Mouse (Mus musculus) cerebellum, adult 2 months (tissue): ENCODE results near the gene Sdc1. TPM values are rescaled to one million over a fixed set of nuclear protein-coding genes. Genes with fewer than 3 reads are reported as not detected.

Source experiments
- DNase-seq, 2 experiments: peaks; one replicate each; pipeline ENCODE4 v3.0.0; 2021
- H3K27ac ChIP-seq: fragments of 200-500 bp; 2 replicates; pipeline ENCODE4 v1.5.1; 2012; ENCODE audit warnings: low read length, control low read depth, inconsistent platforms; ENCODE audit not compliant: insufficient read depth
- H3K27me3 ChIP-seq: fragments of 200-500 bp; 2 replicates; pipeline ENCODE4 v1.6.1; 2012; ENCODE audit warnings: inconsistent platforms, mild to moderate bottlenecking, low read length, moderate library complexity; ENCODE audit not compliant: control insufficient read depth, insufficient read depth
- H3K4me1 ChIP-seq: fragments of 200-500 bp; 2 replicates; pipeline ENCODE4 v1.6.1; 2011; ENCODE audit warnings: low read length; ENCODE audit not compliant: control insufficient read depth, insufficient read depth
- H3K4me3 ChIP-seq: fragments of 200-500 bp; replicated peaks from 2 replicates; pipeline ENCODE3; 2011; ENCODE audit warnings: mild to moderate bottlenecking, low read depth, low read length, control low read depth; ENCODE audit not compliant: insufficient read depth
- CTCF ChIP-seq: fragments of 200-500 bp; IDR thresholded peaks from 2 replicates; pipeline ENCODE4 v1.5.1; 2011; ENCODE audit warnings: low read depth, mild to moderate bottlenecking, control low read depth, low read length, moderate library complexity, borderline replicate concordance; ENCODE audit not compliant: insufficient read depth
- POLR2A ChIP-seq: fragments of 200-500 bp; IDR thresholded peaks from 2 replicates; pipeline ENCODE4 v1.6.1; 2011; ENCODE audit warnings: low read length, control low read depth, borderline replicate concordance; ENCODE audit not compliant: insufficient read depth
- WGBS: fragments of 180-500 bp; shearing (Covaris S2); methylation state at CpG from one replicate; pipeline ENCODE4 v1.1.7; 2018; 5-methylcytosine and 5-hydroxymethylcytosine counted together
- polyA plus RNA-seq: library from polyadenylated mRNA; depleted of rRNA; stranded (reverse); fragments of >200 nt; gene quantifications from 2 replicates; pipeline ENCODE4 v1.2.3, GENCODE M21; 2012

The Sdc1 gene
- polyA plus RNA-seq, 1 experiment = 10.8 TPM

DNA sequence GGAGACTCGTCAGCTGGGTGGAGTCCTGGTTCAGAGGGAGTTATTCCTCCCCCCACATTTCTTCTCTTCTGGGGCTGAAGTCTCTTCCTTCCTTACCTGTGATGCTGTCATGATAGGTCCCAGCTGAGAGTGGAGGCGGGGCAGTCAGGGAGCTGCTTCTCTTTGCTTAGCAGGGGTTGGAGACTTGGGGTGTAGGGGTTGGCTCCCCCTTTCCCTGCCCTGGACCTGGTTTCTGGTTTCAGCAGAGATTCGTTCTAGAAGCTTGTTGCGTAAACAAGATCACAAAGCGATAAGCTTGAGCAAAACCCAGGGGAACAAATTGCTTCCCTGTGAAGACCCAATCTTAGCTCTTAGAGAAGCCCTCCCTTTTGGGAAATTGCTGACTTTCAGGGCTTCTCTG, 15.4 kb downstream of the Sdc1 start:
- TF ChIP-seq CTCF (no peak), POLR2A (no peak)
- peaks cover 30% of the 10 kb centered on the region for H3K4me1 ChIP-seq
- no peak for DNase-seq
- H3K4me3 ChIP-seq = no peak overlapping the region
- H3K27me3 ChIP-seq = no peaks in the 10 kb centered on the region
- WGBS = 95% methylated on average over 5 of the region's 5 CpGs
- H3K27ac ChIP-seq = no peak overlapping the region

DNA sequence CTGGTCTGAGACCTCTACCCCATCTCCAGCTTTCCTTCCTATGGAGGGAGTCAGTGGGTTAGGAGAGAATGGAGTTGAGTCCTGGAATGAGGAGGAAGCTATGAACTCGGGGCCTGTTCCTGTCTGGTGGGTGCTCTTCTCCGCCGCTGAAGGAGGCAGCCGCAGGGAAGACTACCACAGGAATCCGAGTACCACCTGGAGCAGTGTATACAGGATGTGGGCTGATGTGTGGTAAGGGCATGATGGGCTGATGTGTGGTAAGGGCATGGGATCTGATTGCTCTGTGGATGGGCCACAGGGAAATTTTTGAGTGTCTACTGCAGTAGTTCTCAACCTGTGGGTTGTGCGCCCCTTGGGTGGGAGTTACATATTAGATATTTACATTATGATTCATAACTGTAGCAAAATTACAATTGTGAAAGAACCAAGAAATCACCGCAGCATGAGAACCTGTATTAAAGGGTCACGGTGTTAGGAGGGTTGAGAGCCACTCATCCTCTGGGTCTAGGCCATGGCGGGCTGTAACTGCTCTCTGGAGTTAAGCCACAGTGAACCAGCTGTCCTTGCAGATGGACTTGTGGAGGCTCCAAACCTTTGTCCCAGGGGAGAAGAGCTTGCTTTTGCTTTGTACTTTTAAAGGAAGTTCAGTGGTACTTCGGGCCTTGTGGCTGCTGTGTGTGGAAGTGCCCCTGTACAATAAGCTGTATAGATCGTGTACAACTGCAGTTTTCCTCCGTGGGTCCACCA, 16.0 kb downstream of the Sdc1 start:
- peaks cover 23% of the 10 kb centered on the region for H3K4me1 ChIP-seq
- no peak overlapping the region for H3K4me3 ChIP-seq
- no peaks in the 10 kb centered on the region for H3K27me3 ChIP-seq
- 70% methylated on average over 12 of the region's 12 CpGs for WGBS
- no peak overlapping the region for H3K27ac ChIP-seq
- peak in 1 of 2 experiments; percentile 34 for DNase-seq
- no peak for TF ChIP-seq CTCF
- no peak for TF ChIP-seq POLR2A

DNA sequence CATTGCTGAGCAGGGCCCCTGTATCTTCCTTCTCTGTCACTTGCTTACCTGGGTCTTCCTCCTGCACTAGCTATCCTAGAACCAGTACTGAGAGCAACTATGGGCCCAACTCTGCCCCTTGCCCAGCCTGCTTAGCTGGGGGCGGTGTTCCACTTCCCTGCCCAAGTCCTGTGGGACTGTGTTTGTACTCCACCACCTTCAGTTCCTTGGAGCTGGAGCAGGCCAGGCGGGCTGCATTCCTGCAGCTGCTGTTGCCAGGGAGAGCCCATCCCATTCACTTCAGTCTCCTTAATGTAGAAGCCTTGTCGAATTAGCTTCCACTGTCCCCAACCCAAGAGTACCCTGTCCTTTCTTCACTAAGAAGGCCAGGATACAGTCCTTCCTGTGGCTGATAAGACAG, 17.3 kb downstream of the Sdc1 start:
- H3K27me3 ChIP-seq = no peaks in the 10 kb centered on the region

DNA sequence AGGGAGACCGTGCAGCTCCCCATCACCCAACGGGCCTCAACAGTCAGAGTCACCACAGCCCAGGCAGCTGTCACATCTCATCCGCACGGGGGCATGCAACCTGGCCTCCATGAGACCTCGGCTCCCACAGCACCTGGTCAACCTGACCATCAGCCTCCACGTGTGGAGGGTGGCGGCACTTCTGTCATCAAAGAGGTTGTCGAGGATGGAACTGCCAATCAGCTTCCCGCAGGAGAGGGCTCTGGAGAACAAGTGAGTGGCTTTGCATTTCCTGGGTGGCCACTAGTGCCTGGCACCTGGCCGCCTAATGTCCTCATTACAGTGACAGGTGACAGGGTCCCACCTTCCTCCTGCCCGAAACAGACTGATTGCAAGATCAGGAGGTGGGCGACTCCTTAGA, 19.5 kb downstream of the Sdc1 start:
- Histone ChIP-seq H3K27me3 (no peaks in the 10 kb centered on the region), H3K4me1 (peaks cover 29% of the 10 kb centered on the region), H3K4me3 (no peak overlapping the region), H3K27ac (no peak overlapping the region)
- no peak for DNase-seq
- WGBS = 96% methylated on average over 12 of the region's 12 CpGs
- TF ChIP-seq POLR2A (no peak), CTCF (no peak)

More for the DNA sequence above, 17.3 kb downstream of the Sdc1 start:
- 84% methylated on average over 3 of the region's 3 CpGs for WGBS
- DNase-seq = no peak
- Histone ChIP-seq H3K27ac (no peak overlapping the region), H3K4me3 (no peak overlapping the region), H3K4me1 (peaks cover 25% of the 10 kb centered on the region)
- no peak for TF ChIP-seq CTCF
- no peak for TF ChIP-seq POLR2A

DNA sequence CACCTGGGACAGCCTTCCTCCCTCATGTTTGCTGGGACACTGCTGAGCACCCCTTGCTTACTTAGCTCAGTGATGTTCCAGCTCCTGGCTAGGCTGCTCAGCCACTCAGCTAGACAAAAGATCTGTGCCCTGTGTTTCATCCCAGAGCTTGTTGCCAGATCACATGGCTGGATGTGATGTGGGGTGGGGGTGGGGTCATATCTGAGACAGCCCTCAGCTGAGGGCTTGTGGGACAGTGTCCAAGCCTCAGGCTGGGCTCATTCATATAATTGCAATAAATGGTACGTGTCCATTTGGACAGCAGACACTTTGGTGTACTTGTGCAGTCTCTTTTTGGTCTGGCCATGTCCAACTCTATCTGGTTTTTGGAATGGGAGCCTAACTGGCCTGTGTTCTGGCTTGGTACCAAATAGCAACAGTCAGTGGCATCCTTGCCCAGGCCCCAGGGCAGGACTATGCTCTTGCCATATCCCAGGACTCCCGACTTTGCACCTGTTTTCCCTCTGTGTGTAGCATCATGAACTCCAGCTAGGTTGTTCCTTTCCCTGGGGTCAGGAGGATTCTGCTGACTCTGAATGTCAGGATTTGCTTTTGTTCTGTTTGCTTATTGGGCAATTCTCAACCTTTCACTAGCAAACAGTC, 22.4 kb downstream of the Sdc1 start:
- peaks cover 19% of the 10 kb centered on the region for H3K4me1 ChIP-seq
- DNase-seq = peak; percentile 60 to 78
- no peak for TF ChIP-seq POLR2A
- TF ChIP-seq CTCF = no peak
- H3K27ac ChIP-seq = no peak overlapping the region
- no peak overlapping the region for H3K4me3 ChIP-seq
- 9% methylated on average over 2 of the region's 2 CpGs for WGBS
- H3K27me3 ChIP-seq = no peaks in the 10 kb centered on the region

DNA sequence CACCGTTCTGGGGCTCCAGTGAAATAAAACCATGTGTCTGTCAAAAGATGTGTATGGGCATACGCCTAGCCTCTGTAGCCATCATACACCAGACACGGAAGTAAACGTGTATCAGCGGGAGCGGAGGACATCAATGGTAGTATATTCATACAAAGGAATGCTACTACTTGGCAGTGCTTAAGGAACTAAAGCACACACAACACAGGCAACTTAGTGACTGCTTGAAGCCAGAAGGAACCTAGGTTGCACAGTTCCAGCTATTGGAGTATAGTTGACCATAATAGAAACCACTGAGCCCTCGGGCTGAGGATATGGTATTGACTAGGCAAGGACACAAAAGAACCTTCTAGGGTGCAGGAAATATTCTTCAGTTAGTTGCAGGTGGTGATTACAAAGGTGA, 26.8 kb downstream of the Sdc1 start:
- WGBS = 96% methylated on average over 7 of the region's 7 CpGs
- no peak for TF ChIP-seq POLR2A
- no peaks in the 10 kb centered on the region for H3K27me3 ChIP-seq
- no peak overlapping the region for H3K27ac ChIP-seq
- H3K4me1 ChIP-seq = peaks cover 9% of the 10 kb centered on the region
- no peak for DNase-seq
- H3K4me3 ChIP-seq = no peak overlapping the region

DNA sequence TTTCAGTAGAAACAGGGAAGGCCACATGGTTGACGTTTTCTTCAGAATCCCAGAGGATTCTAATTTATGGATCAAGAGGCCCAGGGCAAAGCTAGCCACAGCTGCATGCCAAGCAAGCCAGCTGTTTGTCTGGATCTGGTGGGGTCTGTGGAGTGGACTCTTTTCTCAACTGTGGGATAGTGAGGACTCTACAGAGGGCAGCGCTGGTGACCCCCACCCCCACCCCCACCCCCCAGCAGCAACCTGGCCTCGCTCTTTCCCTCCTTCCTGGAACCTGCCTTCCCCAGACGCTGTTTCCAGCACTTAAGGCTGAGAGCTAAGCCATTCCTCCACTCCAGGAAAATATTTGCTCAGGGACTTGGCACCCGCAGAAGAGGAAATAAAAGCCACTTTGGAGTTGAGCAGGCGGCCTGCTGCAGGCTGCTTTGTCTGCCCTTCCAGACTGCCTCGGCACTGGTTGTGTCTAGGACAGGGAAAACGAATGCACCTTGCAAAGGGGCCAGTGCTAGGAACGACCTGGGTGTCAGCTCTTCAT, 27.4 kb downstream of the Sdc1 start:
- Histone ChIP-seq H3K27ac (no peak overlapping the region), H3K4me1 (peaks cover 3% of the 10 kb centered on the region; the same call in 1 of the 2 replicates), H3K27me3 (no peaks in the 10 kb centered on the region), H3K4me3 (no peak overlapping the region)
- WGBS = 71% methylated on average over 9 of the region's 9 CpGs
- TF ChIP-seq POLR2A (no peak), CTCF (no peak)
- no peak for DNase-seq
